Mouse (Mus musculus) cortical plate, adult 2 months (tissue): ENCODE results near the gene Ptgis. TPM values are rescaled to one million over a fixed set of nuclear protein-coding genes. Genes with fewer than 3 reads are reported as not detected.

Experiments
- H3K27ac ChIP-seq: fragments of 200-500 bp; 2 replicates; pipeline ENCODE4 v1.5.1; 2012; ENCODE audit warnings: low read length, control low read depth, inconsistent platforms; ENCODE audit not compliant: insufficient read depth
- H3K4me1 ChIP-seq: fragments of 200-500 bp; 2 replicates; pipeline ENCODE4 v1.6.1; 2011; ENCODE audit warnings: low read length; ENCODE audit not compliant: control insufficient read depth, insufficient read depth
- H3K4me3 ChIP-seq: fragments of 200-500 bp; 2 replicates; pipeline ENCODE4 v1.5.1; 2011; ENCODE audit warnings: mild to moderate bottlenecking, low read length, control low read depth; ENCODE audit not compliant: insufficient read depth
- CTCF ChIP-seq: fragments of 200-500 bp; IDR thresholded peaks from 2 replicates; pipeline ENCODE4 v1.5.1; 2011; ENCODE audit warnings: mild to moderate bottlenecking, control low read depth, low read length; ENCODE audit not compliant: insufficient read depth; ENCODE audit errors: extremely low read depth
- POLR2A ChIP-seq: fragments of 200-500 bp; IDR thresholded peaks from 2 replicates; pipeline ENCODE4 v1.6.1; 2011; ENCODE audit warnings: mild to moderate bottlenecking, low read length, control low read depth; ENCODE audit not compliant: insufficient read depth; ENCODE audit errors: extremely low read depth
- polyA plus RNA-seq: library from polyadenylated mRNA; depleted of rRNA; stranded (reverse); fragments of >200 nt; gene quantifications from 2 replicates; pipeline ENCODE4 v1.2.3, GENCODE M21; 2012

Ptgis gene
- polyA plus RNA-seq, 1 experiment = 2.0 TPM

GRCm38 (mm10) chr2:167203505-167204166, 36.8 kb downstream of the Ptgis start:
- no peak overlapping the region for H3K4me3 ChIP-seq
- no peak for TF ChIP-seq POLR2A
- TF ChIP-seq CTCF = peak; percentile 61
- H3K4me1 ChIP-seq = peaks cover 11% of the 10 kb centered on the region
- H3K27ac ChIP-seq = peak overlapping the region; percentile 13; the same call in 1 of the 2 replicates

- peak overlapping the region; percentile 95 for H3K27ac ChIP-seq
- H3K4me3 ChIP-seq = no peak overlapping the region
- H3K4me1 ChIP-seq = peaks cover 11% of the 10 kb centered on the region
- TF ChIP-seq CTCF (no peak), POLR2A (peak; percentile 62; the same call in 1 of the 2 replicates)
Measured at GRCm38 (mm10) chr2:167201463-167202291, 38.7 kb downstream of the Ptgis start.

- no peak overlapping the region for H3K4me3 ChIP-seq
- no peak for TF ChIP-seq CTCF
- no peak for TF ChIP-seq POLR2A
- H3K4me1 ChIP-seq = peaks cover 11% of the 10 kb centered on the region
- no peak overlapping the region for H3K27ac ChIP-seq
Measured at GRCm38 (mm10) chr2:167198660-167199427, 41.6 kb downstream of the Ptgis start.

GRCm38 (mm10) chr2:167193361-167193760, 47.0 kb downstream of the Ptgis start:
- TF ChIP-seq CTCF = no peak
- TF ChIP-seq POLR2A = no peak
- Histone ChIP-seq H3K4me1 (peaks cover 3% of the 10 kb centered on the region; the same call in 1 of the 2 replicates), H3K4me3 (no peak overlapping the region), H3K27ac (no peak overlapping the region)

DNA sequence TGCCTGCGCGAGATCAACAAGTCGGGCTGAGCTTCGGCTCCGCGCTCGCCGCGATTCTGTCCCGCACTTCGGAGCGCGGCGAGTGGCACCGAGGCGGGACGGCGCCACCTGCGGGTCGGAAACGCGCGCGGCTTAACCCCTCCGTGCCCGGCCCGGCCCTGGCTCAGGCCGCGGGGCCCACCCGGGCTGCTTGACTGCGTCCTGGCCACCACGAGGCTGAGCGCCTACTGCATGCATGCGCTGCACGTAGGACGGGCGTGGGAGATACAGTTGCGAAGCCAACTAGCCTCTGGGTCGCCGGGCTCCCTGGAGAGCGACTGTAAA, 50.4 kb downstream of the Ptgis start, which contains the start of gene Kcnb1:
Gene Kcnb1 (minus strand): TSS at position 80 of the 324 bp plus-strand sequence.
- Histone ChIP-seq H3K27ac (peak within 1 kb of the TSS; percentile 96), H3K4me1 (peaks cover 6% of the 10 kb centered on the region), H3K4me3 (peak within 1 kb of the TSS; percentile 90)
- TF ChIP-seq CTCF = peak; percentile 26; the same call in 1 of the 2 replicates
- no peak for TF ChIP-seq POLR2A

GRCm38 (mm10) chr2:167189291-167190075, 50.9 kb downstream of the Ptgis start:
- peak overlapping the region; percentile 96 for H3K27ac ChIP-seq

GRCm38 (mm10) chr2:167188315-167189207, 51.8 kb downstream of the Ptgis start:
- Histone ChIP-seq H3K4me3 (peak overlapping the region; percentile 90), H3K27ac (peak overlapping the region; percentile 96; the same call in 1 of the 2 replicates), H3K4me1 (peaks cover 11% of the 10 kb centered on the region)
- TF ChIP-seq CTCF (no peak), POLR2A (no peak)

More at GRCm38 (mm10) chr2:167189291-167190075, 50.9 kb downstream of the Ptgis start:
- TF ChIP-seq CTCF (no peak), POLR2A (no peak)
- Histone ChIP-seq H3K4me3 (peak overlapping the region; percentile 90), H3K4me1 (peaks cover 11% of the 10 kb centered on the region)

DNA sequence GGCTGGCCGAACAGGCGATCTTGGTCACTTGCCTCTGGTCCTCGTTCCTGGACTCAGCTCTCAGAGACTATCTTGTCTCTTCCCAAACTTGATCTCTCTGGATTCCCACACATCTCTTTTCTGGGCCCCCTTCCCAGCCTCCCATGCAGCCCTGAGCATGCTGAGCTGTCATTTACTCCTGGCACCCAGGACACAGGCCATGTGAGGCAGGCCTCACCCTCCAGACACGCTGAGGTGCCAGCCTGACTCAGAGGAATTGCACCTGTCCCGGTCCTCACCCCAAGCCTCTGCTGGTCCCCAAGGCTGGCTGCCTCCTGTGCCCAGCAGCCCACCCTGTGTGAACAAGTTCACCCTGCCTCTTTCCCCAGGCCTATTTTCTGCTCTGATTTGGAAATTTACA, 53.3 kb downstream of the Ptgis start:
- Histone ChIP-seq H3K4me1 (peaks cover 11% of the 10 kb centered on the region), H3K27ac (peak overlapping the region; percentile 85), H3K4me3 (peak overlapping the region; percentile 23)
- TF ChIP-seq POLR2A (no peak), CTCF (no peak)
